Mouse (Mus musculus) CH12.LX (cell line): Measurements from ENCODE around the gene Gramd1b. TPM values are rescaled to one million over a fixed set of nuclear protein-coding genes. Genes with fewer than 3 reads are reported as not detected.
A peak's percentile ranks its signal among the peaks of the same experiment; 100 is the strongest.

Experiments
- DNase-seq: peaks from one replicate; pipeline ENCODE4 v3.0.0-alpha.2; 2013; ENCODE audit errors: extremely low read depth
- H3K27ac ChIP-seq: 2 replicates; pipeline ENCODE4 v1.5.1; 2012; ENCODE audit warnings: low read depth, mild to moderate bottlenecking, control low read depth, moderate library complexity; ENCODE audit not compliant: insufficient read depth
- H3K27me3 ChIP-seq: replicated peaks from 2 replicates; pipeline ENCODE3; 2012; ENCODE audit warnings: inconsistent platforms
- H3K36me3 ChIP-seq, 2 experiments: replicated peaks in 1 of 2; 2 replicates each; pipeline versions ENCODE3 to v1.6.1; 2012; ENCODE audit warnings: inconsistent platforms in 1 of 2, low read length in 1 of 2, mild to moderate bottlenecking in 1 of 2, mixed read lengths in 1 of 2, moderate library complexity in 1 of 2; ENCODE audit not compliant: control insufficient read depth in 1 of 2, insufficient read depth in 1 of 2
- H3K4me1 ChIP-seq, 2 experiments: 2 replicates each; pipeline ENCODE4 v1.6.1; 2012; ENCODE audit warnings: inconsistent platforms in 1 of 2, moderate library complexity in 1 of 2; ENCODE audit not compliant: insufficient read depth in 2 of 2, control insufficient read depth in 1 of 2
- H3K4me2 ChIP-seq: 2 replicates; pipeline ENCODE4 v1.6.1; 2012; ENCODE audit warnings: low read depth, mild to moderate bottlenecking, control low read depth; ENCODE audit not compliant: poor library complexity, insufficient read depth, severe bottlenecking
- H3K4me3 ChIP-seq, 3 experiments: fragments of 150-350 bp in 1 of 3; sonication (generic) in 1 of 3; replicated peaks in 1 of 3; 2 replicates each; pipeline versions ENCODE3 to v1.5.1; 2011 to 2012; ENCODE audit warnings: low read depth in 2 of 3, low read length in 2 of 3, mild to moderate bottlenecking in 2 of 3, moderate library complexity in 2 of 3, control low read depth in 1 of 3, improper control_type of control experiment in 1 of 3, inconsistent platforms in 1 of 3, mixed read lengths in 1 of 3; ENCODE audit not compliant: poor library complexity in 1 of 3
- H3K79me2 ChIP-seq: replicated peaks from 2 replicates; pipeline ENCODE4 v1.6.1; 2012; ENCODE audit warnings: mild to moderate bottlenecking, moderate library complexity; ENCODE audit not compliant: control insufficient read depth, poor library complexity, insufficient read depth, severe bottlenecking; ENCODE audit errors: extremely low read depth
- H3K9ac ChIP-seq: 2 replicates; pipeline ENCODE4 v1.6.1; 2012; ENCODE audit warnings: low read depth, mild to moderate bottlenecking, control low read depth, moderate library complexity; ENCODE audit not compliant: insufficient read depth
- H3K9me3 ChIP-seq: replicated peaks from 2 replicates; pipeline ENCODE3; 2012; ENCODE audit warnings: low read length, inconsistent platforms, mixed read lengths
- CHD2 ChIP-seq: IDR thresholded peaks from 2 replicates; pipeline ENCODE4 v1.6.1; 2011; ENCODE audit warnings: low read length, improper control_type of control experiment
- CTCF ChIP-seq, 2 experiments: IDR thresholded peaks in 1 of 2; conservative IDR thresholded peaks in 1 of 2; 2 replicates each; pipeline ENCODE4 v1.5.1; 2011 to 2012; ENCODE audit warnings: low read depth in 2 of 2, low read length in 2 of 2, improper control_type of control experiment in 1 of 2, inconsistent platforms in 1 of 2, mild to moderate bottlenecking in 1 of 2, moderate library complexity in 1 of 2
- E2F4 ChIP-seq: IDR thresholded peaks from 2 replicates; pipeline ENCODE4 v1.6.1; 2011; ENCODE audit warnings: low read depth, low read length, improper control_type of control experiment; ENCODE audit not compliant: insufficient replicate concordance
- JUN ChIP-seq: IDR thresholded peaks from 2 replicates; pipeline ENCODE4 v1.6.1; 2011; ENCODE audit warnings: low read depth, mild to moderate bottlenecking, low read length, improper control_type of control experiment, moderate library complexity; ENCODE audit not compliant: insufficient read depth
- JUND ChIP-seq: conservative IDR thresholded peaks from 2 replicates; pipeline ENCODE4 v1.6.1; 2011; ENCODE audit warnings: low read depth, low read length, improper control_type of control experiment
- MAX ChIP-seq: IDR thresholded peaks from 2 replicates; pipeline ENCODE4 v1.6.1; 2011; ENCODE audit warnings: low read length, improper control_type of control experiment
- MAZ ChIP-seq: IDR thresholded peaks from 2 replicates; pipeline ENCODE4 v1.6.1; 2012; ENCODE audit warnings: low read depth, mild to moderate bottlenecking, inconsistent platforms, low read length, improper control_type of control experiment, moderate library complexity
- MEF2A ChIP-seq: IDR thresholded peaks from 2 replicates; pipeline ENCODE4 v1.6.1; 2014; ENCODE audit warnings: low read depth, mild to moderate bottlenecking, inconsistent platforms, low read length, improper control_type of control experiment, borderline replicate concordance
- NELFE ChIP-seq: IDR thresholded peaks from 2 replicates; pipeline ENCODE4 v1.6.1; 2011; ENCODE audit warnings: low read depth, low read length, improper control_type of control experiment
- PAX5 ChIP-seq: IDR thresholded peaks from 2 replicates; pipeline ENCODE4 v1.6.1; 2012; ENCODE audit warnings: low read length, inconsistent platforms, mixed read lengths
- SIN3A ChIP-seq: IDR thresholded peaks from 2 replicates; pipeline ENCODE4 v1.6.1; 2012; ENCODE audit warnings: low read length, improper control_type of control experiment, inconsistent platforms
- ZC3H11A ChIP-seq: IDR thresholded peaks from 2 replicates; pipeline ENCODE4 v1.6.1; 2012; ENCODE audit warnings: low read depth, mild to moderate bottlenecking, inconsistent platforms, low read length, improper control_type of control experiment
- ZNF384 ChIP-seq: IDR thresholded peaks from 2 replicates; pipeline ENCODE4 v1.6.1; 2012; ENCODE audit warnings: low read depth, low read length, improper control_type of control experiment, inconsistent platforms
- dilution Hi-C: fragments of 300-500 bp; cut with MboI; formaldehyde crosslinking; loops from 2 replicates; pipeline ENCODE4 v1.14.3; 2020; ENCODE audit warnings: low sequenced_read_pairs; ENCODE audit not compliant: extremely low pct_unique_long_range_greater_than_20kb, extremely low pct_ligation_motif_present
- in situ Hi-C: fragments of 300-500 bp; cut with MboI; formaldehyde crosslinking; loops from 3 replicates; pipeline ENCODE4 v1.14.3; 2019; ENCODE audit warnings: low sequenced_read_pairs, low pct_ligation_motif_present, low pct_unique_long_range_greater_than_20kb, mixed read lengths
- polyA plus RNA-seq: library from polyadenylated mRNA; unstranded; fragments of >175 nt; gene quantifications from 2 replicates; pipeline ENCODE4 v1.2.1, GENCODE M21; 2012; ENCODE audit warnings: low read depth; ENCODE audit not compliant: insufficient read length
- total RNA-seq, 2 experiments: library from RNA; depleted of rRNA; stranded (reverse); fragments of 300-350 nt in 1 of 2; fragments of >200 nt in 1 of 2; gene quantifications; 2 replicates each; pipeline ENCODE4 v1.2.3; 2012 to 2014

Gene Gramd1b
- total and polyA plus RNA-seq, 3 experiments, result 13.3 to 40.8 (median 16.7) TPM

DNA sequence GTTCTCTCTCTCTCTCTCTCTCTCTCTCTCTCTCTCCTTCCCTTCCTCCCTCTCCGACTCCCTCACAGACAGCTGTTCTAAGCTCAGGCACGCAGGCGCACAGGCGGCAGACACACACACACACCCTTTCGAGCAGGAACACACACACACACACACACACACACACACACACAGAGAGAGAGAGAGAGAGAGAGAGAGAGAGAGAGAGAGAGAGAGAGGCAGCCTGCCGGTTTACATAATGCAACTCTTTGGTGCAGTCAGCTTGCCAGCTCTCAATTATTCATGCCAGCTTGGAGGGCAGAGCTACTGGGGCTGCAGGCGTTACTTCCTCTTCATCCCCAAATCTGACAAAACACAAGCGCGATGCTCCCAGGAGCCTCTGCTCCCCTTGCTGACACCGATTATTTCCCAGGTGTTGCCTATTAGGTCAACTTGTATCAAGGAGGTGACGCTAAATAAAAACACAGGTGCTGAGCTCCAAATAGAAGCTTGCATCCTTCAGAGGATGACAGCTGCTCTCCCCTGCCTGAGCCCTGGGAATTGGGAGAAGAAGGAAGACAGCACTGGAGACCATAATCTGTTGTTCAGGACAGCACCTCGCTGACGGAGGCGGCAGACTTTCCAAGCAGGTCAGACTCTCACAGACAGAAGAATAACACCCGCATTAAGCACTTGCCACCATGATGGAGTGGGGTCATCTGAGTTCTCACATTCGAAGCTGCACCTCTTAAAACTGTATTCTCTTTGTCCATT, 184.8 kb downstream of the Gramd1b start:
- Histone ChIP-seq H3K79me2 (no peaks in the 10 kb centered on the region; the same call in 1 of the 2 replicates), H3K36me3 (peaks cover 0 to 28% of the 10 kb centered on the region in 2 experiments), H3K9me3 (no peaks in the 10 kb centered on the region), H3K9ac (no peak overlapping the region), H3K4me1 (peaks cover 21 to 68% of the 10 kb centered on the region in 2 experiments), H3K4me3 (no peak overlapping the region), H3K27ac (no peak overlapping the region), H3K4me2 (no peak overlapping the region), H3K27me3 (no peaks in the 10 kb centered on the region)
- no peak for DNase-seq
- in situ Hi-C loops, result no loop called here
- no peak for TF ChIP-seq SIN3A
- TF ChIP-seq JUN, result no peak
- no peak for TF ChIP-seq ZC3H11A
- no peak for TF ChIP-seq MAZ
- TF ChIP-seq JUND, result no peak
- TF ChIP-seq PAX5, result no peak
- TF ChIP-seq CTCF (conservative IDR thresholded peaks at IDR 0.05 in 1 of 2, IDR thresholded peaks at IDR 0.05 in 1 of 2; ENCODE audit: low read depth in 2 of 2, low read length in 2 of 2), result no peak
- no peak for TF ChIP-seq MAX
- TF ChIP-seq NELFE, result no peak
- dilution Hi-C loops, result no loop called here

DNA sequence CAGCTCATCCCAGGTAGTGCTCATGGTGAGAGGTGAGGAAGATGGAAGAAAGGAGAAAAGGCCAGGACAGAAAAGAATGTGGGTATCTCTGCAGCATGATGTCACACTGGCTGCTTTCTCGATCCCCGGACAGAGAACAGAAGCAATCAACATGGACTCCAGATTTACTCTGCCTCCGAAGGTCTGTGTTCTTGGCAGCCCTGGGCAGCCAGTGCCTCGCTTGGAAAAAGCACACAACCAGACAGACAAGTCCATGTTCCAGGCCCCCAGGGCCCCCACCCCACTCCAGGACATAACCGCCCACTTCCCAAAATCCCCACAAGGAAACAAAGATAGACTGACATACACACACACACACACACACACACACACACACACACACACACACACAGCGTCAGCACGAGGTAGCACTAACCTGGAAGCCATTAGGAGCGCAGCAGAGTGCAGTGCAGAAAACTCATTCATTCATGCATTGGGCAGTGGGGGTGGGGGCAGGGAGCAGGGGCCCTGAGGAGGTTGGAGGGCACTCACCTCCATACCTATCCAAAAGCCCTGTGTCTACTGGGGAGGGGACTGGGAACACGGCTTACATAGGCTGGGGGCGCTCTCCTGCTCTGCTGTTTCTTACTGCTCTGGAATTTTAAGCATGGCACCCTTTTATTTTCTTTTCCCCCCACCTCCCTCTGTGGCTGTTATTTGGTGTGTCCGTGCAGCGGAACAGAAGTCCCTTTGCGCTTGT, 185.5 kb downstream of the Gramd1b start:
- H3K9ac ChIP-seq, result no peak overlapping the region
- peaks cover 0 to 28% of the 10 kb centered on the region in 2 experiments for H3K36me3 ChIP-seq
- peak overlapping the region in 1 of 3 experiments; percentile 1 for H3K4me3 ChIP-seq
- peaks cover 21 to 69% of the 10 kb centered on the region in 2 experiments for H3K4me1 ChIP-seq
- no peaks in the 10 kb centered on the region for H3K27me3 ChIP-seq
- dilution Hi-C loops, result no loop called here
- H3K27ac ChIP-seq, result no peak overlapping the region
- H3K79me2 ChIP-seq, result no peaks in the 10 kb centered on the region; the same call in 1 of the 2 replicates
- TF ChIP-seq JUN, result no peak
- no peak for TF ChIP-seq CHD2
- TF ChIP-seq, all 38 proteins: peak for 0
- DNase-seq, result no peak
- in situ Hi-C loops, result no loop called here
- Histone ChIP-seq H3K9me3 (no peaks in the 10 kb centered on the region), H3K4me2 (no peak overlapping the region)

DNA sequence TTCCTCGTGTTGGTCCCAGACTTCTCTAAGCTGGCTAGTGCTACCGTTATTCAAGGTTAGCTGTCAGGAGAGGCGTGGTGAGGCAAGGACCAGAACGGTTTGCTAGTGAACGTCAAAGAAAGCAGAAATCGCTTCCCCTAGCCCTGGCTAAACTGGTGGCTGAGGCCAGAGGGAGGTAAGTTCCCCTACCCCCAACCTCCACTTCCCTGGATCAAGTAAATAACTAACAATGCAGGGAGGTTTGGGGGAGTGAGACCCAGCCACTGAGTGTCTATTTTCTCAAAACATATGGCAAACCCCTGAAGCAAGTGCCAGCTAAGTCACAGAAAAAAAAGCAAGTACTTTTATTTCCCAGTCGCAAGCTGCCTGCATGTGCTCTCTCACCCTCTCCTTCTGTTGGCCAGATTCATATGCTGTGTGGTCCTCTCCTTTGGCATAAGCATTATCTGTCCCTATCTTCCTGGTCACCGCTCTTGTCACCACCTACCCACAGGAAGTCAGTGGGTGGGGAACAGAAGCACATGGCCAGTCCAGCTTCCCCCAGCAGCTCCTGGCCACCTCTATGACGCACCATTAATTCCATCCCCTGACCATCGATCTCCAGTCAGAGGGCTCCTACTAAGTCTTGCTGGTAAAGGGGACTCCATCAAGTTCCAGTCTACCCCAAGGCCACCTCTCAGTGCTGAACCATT, 186.2 kb downstream of the Gramd1b start:
- peaks cover 21 to 73% of the 10 kb centered on the region in 2 experiments for H3K4me1 ChIP-seq
- dilution Hi-C loops (no loop called here), in situ Hi-C loops (no loop called here)
- peak; percentile 31; the same call in 1 of the 2 replicates for TF ChIP-seq MAX
- TF ChIP-seq JUN, result no peak
- no peak for TF ChIP-seq MEF2A
- no peak for TF ChIP-seq ZNF384
- TF ChIP-seq E2F4, result no peak
- peaks cover 0 to 28% of the 10 kb centered on the region in 2 experiments for H3K36me3 ChIP-seq
- peak overlapping the region; percentile 96; the same call in 1 of the 2 replicates for H3K4me2 ChIP-seq
- H3K9ac ChIP-seq, result no peak overlapping the region; the same call in 1 of the 2 replicates
- peak overlapping the region; percentile 7 to 50 (median 31) for H3K4me3 ChIP-seq
- H3K27ac ChIP-seq, result peak overlapping the region; percentile 2; the same call in 1 of the 2 replicates
- H3K27me3 ChIP-seq, result no peaks in the 10 kb centered on the region
- no peak for DNase-seq
- H3K79me2 ChIP-seq, result no peaks in the 10 kb centered on the region; the same call in 1 of the 2 replicates
- no peaks in the 10 kb centered on the region for H3K9me3 ChIP-seq
